Mouse (Mus musculus): ENCODE results near the gene Rftn2. TPM values are rescaled to one million over a fixed set of nuclear protein-coding genes. Genes with fewer than 3 reads are reported as not detected.

The Rftn2 gene
- total RNA-seq (2014; rRNA removed) = 10.4 and 10.9 TPM in 2 replicates
- polyA plus RNA-seq (2015; fragmentation: Nextera tagmentation; extraction: Ambion mirVana) = 11.4 and 12.0 TPM in 2 replicates

DNA sequence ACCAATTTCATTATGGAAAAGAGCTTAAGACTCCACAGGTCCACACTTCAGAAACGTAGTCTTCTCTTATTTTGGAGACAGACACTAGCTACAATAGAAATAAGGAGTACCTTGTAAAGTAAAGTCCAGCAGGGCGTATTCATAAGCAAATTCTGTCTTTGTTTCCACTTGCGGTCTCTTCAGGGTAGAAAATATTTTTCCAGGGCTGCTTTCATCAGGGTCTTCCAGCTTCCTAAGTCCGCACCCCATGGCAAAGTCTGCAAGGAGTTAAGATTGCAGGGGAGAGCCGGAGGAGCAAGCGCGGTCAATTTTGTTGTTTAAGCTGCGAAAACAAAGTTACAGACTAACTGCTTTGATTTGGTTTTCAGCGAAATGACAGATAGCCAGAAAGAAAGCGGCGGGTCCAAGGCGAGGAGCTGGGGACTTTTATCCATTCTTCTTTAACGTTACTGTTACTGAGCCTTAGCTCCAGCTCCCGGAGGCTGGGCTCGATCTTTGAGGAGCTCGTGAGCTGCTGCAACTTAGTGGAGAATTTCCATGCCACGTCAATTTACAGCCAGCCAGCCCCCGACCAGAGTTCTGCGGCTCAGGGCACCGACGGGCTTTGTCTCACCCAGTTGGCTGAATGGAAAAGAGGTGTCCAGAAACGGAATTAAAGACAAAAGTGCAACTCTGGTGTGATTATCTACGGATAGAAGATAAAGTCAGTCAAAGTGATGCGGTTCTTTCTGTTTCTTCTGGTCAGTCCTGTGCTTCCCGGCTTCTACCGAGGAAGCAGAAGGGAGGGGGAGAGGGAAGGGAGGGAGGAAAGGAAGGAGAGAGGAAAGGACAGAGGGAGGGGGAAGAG is at the start of gene Rftn2:
TSS of gene Rftn2 (minus strand) at position 772 of the 847 bp plus-strand sequence.
- H3K4me1 ChIP-seq (ENCODE audit: insufficient read depth, low read length) = no peaks in the 10 kb centered on the region
- H3K9ac ChIP-seq (replicated peaks; ENCODE audit: low read length, poor library complexity, severe bottlenecking) = peak within 1 kb of the TSS; percentile 40
- peak; percentile 48 for DNase-seq (ENCODE audit: low spot score)
- 2% methylated on average over 26 of the region's 26 CpGs for WGBS
- no peaks in the 10 kb centered on the region for H3K27me3 ChIP-seq (ENCODE audit: insufficient read depth, low read length)
- H3K36me3 ChIP-seq (ENCODE audit: insufficient read depth, low read length) = no peaks in the 10 kb centered on the region
- H3K4me3 ChIP-seq (ENCODE audit: low read depth, low read length) = peak within 1 kb of the TSS; percentile 38
- peak within 1 kb of the TSS; percentile 44 for H3K27ac ChIP-seq (ENCODE audit: low read depth, low read length)
- no peak for TF ChIP-seq CTCF (IDR thresholded peaks at IDR 0.05)
- ATAC-seq (ENCODE audit: low FRiP score) = no peak
- H3K4me2 ChIP-seq (ENCODE audit: low read depth, low read length, poor library complexity, severe bottlenecking) = peak within 1 kb of the TSS; percentile 59
- H3K9me3 ChIP-seq (ENCODE audit: low read length) = no peaks in the 10 kb centered on the region

DNA sequence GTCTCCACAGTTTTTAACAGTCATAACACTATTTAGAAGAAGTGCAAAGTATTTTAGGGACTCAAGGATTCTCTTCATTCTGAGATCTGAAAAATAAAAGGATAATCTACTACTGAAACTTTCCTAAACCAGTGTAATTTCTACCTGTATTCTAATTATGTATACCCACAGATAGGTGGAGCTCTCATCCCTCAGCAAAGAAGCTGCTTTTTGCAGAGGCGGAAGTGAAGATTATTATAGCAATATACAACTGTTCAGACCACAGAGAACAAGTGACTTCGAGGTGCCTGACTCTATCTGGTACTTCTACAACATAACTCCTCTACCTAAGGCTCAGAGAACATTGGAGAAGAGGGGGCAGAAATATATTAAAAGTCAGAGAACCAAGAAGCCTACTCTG is 38.9 kb upstream of the Rftn2 start:
- H3K4me3 ChIP-seq (ENCODE audit: low read depth, low read length) = no peak overlapping the region
- no peaks in the 10 kb centered on the region for H3K36me3 ChIP-seq (ENCODE audit: insufficient read depth, low read length)
- H3K9ac ChIP-seq (replicated peaks; ENCODE audit: low read length, poor library complexity, severe bottlenecking) = no peak overlapping the region
- no peak overlapping the region for H3K4me2 ChIP-seq (ENCODE audit: low read depth, low read length, poor library complexity, severe bottlenecking)
- H3K27me3 ChIP-seq (ENCODE audit: insufficient read depth, low read length) = no peaks in the 10 kb centered on the region
- 77% methylated on average over 2 of the region's 2 CpGs for WGBS
- no peaks in the 10 kb centered on the region for H3K9me3 ChIP-seq (ENCODE audit: low read length)
- H3K4me1 ChIP-seq (ENCODE audit: insufficient read depth, low read length) = no peaks in the 10 kb centered on the region
- DNase-seq (ENCODE audit: low spot score) (no peak), ATAC-seq (ENCODE audit: low FRiP score) (no peak)
- peak; percentile 41; the same call in 1 of the 2 replicates for TF ChIP-seq CTCF (IDR thresholded peaks at IDR 0.05)
- no peak overlapping the region for H3K27ac ChIP-seq (ENCODE audit: low read depth, low read length)

DNA sequence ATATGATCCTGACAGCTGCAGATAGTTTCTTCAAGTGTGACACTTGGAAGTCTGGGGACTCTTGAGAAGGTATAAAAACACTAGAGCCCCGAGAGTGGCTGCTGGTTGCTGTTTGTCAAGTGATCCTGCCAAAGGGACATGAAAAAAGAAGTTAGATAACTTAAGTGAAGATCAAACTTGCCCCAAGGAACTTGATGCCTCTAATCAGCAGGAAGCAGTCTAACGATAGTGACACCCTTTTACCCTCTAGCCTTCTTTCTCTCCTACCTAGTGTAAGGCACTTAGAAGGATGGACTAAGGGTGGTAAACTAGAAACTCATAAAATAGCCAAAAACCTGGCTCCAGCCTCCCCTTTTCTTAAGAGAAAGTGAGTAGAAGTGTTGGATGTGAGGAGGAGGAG is 37.8 kb upstream of the Rftn2 start:
- WGBS = 64% methylated on average over 2 of the region's 2 CpGs
- no peaks in the 10 kb centered on the region for H3K9me3 ChIP-seq (ENCODE audit: low read length)
- H3K27ac ChIP-seq (ENCODE audit: low read depth, low read length) = no peak overlapping the region
- DNase-seq (ENCODE audit: low spot score) (no peak), ATAC-seq (ENCODE audit: low FRiP score) (no peak)
- no peak overlapping the region for H3K9ac ChIP-seq (replicated peaks; ENCODE audit: low read length, poor library complexity, severe bottlenecking)
- no peaks in the 10 kb centered on the region for H3K36me3 ChIP-seq (ENCODE audit: insufficient read depth, low read length)
- no peak overlapping the region for H3K4me3 ChIP-seq (ENCODE audit: low read depth, low read length)
- H3K4me1 ChIP-seq (ENCODE audit: insufficient read depth, low read length) = no peaks in the 10 kb centered on the region
- no peak overlapping the region for H3K4me2 ChIP-seq (ENCODE audit: low read depth, low read length, poor library complexity, severe bottlenecking)
- no peak for TF ChIP-seq CTCF (IDR thresholded peaks at IDR 0.05)
- H3K27me3 ChIP-seq (ENCODE audit: insufficient read depth, low read length) = no peaks in the 10 kb centered on the region

DNA sequence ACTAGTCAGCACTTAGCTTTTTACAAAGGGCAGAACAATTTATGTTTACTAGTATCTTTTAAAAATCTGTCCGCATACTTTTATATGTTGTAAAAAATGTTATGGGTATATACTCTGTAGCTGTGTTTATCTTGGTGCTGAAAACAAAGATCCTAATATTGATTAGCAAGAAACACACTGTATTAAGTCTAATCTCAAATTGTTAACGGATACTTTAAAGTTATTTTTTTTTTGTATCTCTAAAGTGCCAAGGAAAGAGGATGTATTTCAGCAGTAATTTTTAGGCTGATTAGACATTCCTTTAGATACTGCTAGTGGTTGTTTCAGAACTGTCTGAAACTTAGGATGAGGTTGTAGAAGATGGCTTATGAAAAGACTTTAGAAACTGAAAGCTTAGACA is 19.8 kb upstream of the Rftn2 start:
- no peak for TF ChIP-seq CTCF (IDR thresholded peaks at IDR 0.05)
- DNase-seq (ENCODE audit: low spot score) (no peak), ATAC-seq (ENCODE audit: low FRiP score) (no peak)
- Histone ChIP-seq H3K4me2 (ENCODE audit: low read depth, low read length, poor library complexity, severe bottlenecking) (no peak overlapping the region), H3K4me1 (ENCODE audit: insufficient read depth, low read length) (no peaks in the 10 kb centered on the region; the same call in 1 of the 2 replicates), H3K9me3 (ENCODE audit: low read length) (no peaks in the 10 kb centered on the region), H3K27ac (ENCODE audit: low read depth, low read length) (no peak overlapping the region), H3K27me3 (ENCODE audit: insufficient read depth, low read length) (no peaks in the 10 kb centered on the region), H3K36me3 (ENCODE audit: insufficient read depth, low read length) (no peaks in the 10 kb centered on the region), H3K9ac (replicated peaks; ENCODE audit: low read length, poor library complexity, severe bottlenecking) (no peak overlapping the region), H3K4me3 (ENCODE audit: low read depth, low read length) (no peak overlapping the region)
- 93% methylated on average over 2 of the region's 2 CpGs for WGBS

DNA sequence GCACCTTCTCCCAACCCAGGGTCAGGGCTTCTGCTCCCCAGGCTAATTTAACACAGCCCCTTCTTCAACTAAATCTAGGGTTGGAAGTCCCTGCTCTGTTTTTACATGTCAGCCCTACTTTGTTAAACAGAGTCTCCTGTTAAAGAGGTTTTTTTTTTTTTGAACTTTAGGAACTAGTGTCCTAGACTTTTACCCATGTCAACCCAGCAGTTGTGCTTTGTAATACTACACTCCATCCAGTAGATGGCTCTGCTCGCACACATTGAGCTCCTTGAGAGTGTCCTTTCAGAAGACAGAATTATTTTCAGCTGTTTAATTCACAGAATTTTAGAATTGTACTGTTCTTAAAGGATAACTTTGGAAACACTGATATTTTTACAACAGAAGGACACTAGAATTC is 12.7 kb upstream of the Rftn2 start:
- H3K27ac ChIP-seq (ENCODE audit: low read depth, low read length) = no peak overlapping the region
- H3K36me3 ChIP-seq (ENCODE audit: insufficient read depth, low read length) = no peaks in the 10 kb centered on the region
- TF ChIP-seq CTCF (IDR thresholded peaks at IDR 0.05) = peak; percentile 88
- no peak overlapping the region for H3K9ac ChIP-seq (replicated peaks; ENCODE audit: low read length, poor library complexity, severe bottlenecking)
- H3K4me2 ChIP-seq (ENCODE audit: low read depth, low read length, poor library complexity, severe bottlenecking) = peak overlapping the region; percentile 96
- 8% methylated on average over 1 of the region's 1 CpGs for WGBS
- H3K4me3 ChIP-seq (ENCODE audit: low read depth, low read length) = peak overlapping the region; percentile 58
- no peak for ATAC-seq (ENCODE audit: low FRiP score)
- H3K9me3 ChIP-seq (ENCODE audit: low read length) = no peaks in the 10 kb centered on the region
- peak; percentile 85 for DNase-seq (ENCODE audit: low spot score)
- peaks cover 19% of the 10 kb centered on the region for H3K4me1 ChIP-seq (ENCODE audit: insufficient read depth, low read length)
- no peaks in the 10 kb centered on the region for H3K27me3 ChIP-seq (ENCODE audit: insufficient read depth, low read length)

DNA sequence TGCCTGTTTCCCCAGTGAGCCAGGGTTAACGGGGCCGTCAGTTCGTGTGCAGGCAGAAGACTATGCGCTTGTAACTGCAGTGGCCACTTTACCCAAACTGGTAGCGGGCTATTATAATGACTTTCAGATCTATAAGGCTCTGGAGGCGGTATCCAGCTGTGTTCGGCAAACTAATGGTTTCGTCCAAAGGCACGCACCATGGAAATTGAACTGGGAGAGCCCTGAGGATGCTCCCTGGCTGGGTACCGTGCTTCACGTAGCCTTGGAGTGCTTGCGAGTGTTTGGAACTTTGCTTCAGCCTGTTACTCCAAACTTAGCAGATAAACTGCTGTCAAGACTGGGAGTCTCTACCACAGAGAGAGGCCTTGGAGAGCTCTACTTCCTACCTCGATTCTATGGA is 11.9 kb upstream of the Rftn2 start:
- 21% methylated on average over 13 of the region's 13 CpGs for WGBS
- no peaks in the 10 kb centered on the region for H3K27me3 ChIP-seq (ENCODE audit: insufficient read depth, low read length)
- H3K4me3 ChIP-seq (ENCODE audit: low read depth, low read length) = peak overlapping the region; percentile 58
- no peak for TF ChIP-seq CTCF (IDR thresholded peaks at IDR 0.05)
- no peak for ATAC-seq (ENCODE audit: low FRiP score)
- H3K9me3 ChIP-seq (ENCODE audit: low read length) = no peaks in the 10 kb centered on the region
- DNase-seq (ENCODE audit: low spot score) = no peak
- H3K4me2 ChIP-seq (ENCODE audit: low read depth, low read length, poor library complexity, severe bottlenecking) = peak overlapping the region; percentile 96
- H3K4me1 ChIP-seq (ENCODE audit: insufficient read depth, low read length) = peaks cover 19% of the 10 kb centered on the region
- H3K36me3 ChIP-seq (ENCODE audit: insufficient read depth, low read length) = no peaks in the 10 kb centered on the region
- H3K27ac ChIP-seq (ENCODE audit: low read depth, low read length) = no peak overlapping the region
- peak overlapping the region; percentile 66 for H3K9ac ChIP-seq (replicated peaks; ENCODE audit: low read length, poor library complexity, severe bottlenecking)

Data from midbrain, postnatal 0 days (tissue).